Mouse (Mus musculus) monocyte, adult 5-6 weeks (primary cell): ENCODE measurements around the gene Fpgs. TPM values are rescaled to one million over a fixed set of nuclear protein-coding genes. Genes with fewer than 3 reads are reported as not detected.

Experiments
- ATAC-seq: fragments of 153-309, 156-312 bp; replicated peaks from 2 replicates; pipeline ENCODE4 v1.8.0; 2017; ENCODE audit warnings: mild to moderate bottlenecking; ENCODE audit not compliant: low TSS enrichment, insufficient number of reproducible peaks, severe bottlenecking, poor library complexity, low FRiP score
- total RNA-seq: library from RNA; stranded (forward); fragments of 200-1000, 200-491, 200-594 nt; gene quantifications from 3 replicates; pipeline ENCODE4 v1.2.3, GENCODE M21; 2017

Fpgs gene
- total RNA-seq, 1 experiment from 2014 or later: 6.4 TPM

DNA sequence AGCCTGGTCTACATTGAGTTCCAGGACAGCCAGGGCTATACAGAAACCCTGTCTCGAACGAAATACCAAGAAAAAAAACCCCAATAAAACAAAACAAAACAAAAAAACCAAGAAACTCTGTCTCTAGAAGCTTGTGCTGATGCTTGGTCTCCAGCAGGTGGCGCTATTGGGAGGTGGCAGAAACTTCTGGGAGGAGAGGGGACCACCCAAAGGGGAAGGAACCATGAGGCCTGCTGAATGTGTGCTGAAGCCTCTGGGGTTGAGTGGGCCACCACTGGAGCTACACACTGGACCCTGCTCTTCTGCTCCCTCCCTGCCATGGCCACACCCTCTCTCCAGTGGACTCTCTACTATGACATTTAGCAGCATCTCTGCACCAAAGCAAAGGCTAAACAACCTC, 4.7 kb upstream of the Fpgs start:
- no peak for ATAC-seq

DNA sequence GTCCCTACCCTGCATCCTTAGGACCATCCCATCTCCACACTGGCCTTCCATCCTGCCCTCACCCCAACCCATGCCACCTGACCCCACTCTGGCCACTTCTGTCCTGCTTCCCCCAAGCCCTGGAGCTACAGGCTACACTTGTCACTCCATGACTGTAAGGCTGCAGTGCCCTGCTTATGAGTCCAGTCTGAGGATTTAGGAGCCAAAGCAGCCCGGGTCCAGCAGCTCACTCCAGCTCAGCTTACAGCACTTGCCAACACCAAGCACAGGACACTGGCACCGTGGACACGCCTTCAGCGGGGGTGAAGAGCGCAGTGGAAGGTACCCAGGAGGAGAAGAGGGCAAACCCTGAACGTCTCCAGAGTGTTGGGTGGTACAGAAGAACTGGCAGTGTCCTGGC, 3.0 kb upstream of the Fpgs start:
- no peak for ATAC-seq

DNA sequence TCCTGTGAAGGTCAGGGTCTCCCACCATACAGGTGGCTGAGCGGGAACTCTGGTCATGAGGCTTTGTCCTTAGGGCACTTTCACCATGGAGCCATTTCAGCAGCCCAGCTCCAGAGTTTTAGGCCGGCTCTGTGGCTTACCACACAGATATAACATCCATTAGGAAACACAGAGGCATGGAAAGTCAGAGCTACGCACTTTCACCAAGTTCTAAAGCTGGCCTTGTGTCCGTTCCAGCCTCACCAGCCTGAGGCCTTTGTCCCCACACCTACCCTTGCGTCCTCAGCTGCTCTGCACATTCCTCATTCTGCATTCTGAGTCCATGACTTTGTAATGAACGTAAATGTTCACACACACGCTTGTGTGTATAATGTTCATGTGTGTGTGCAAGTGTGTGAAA, 1.1 kb upstream of the Fpgs start:
- no peak for ATAC-seq

DNA sequence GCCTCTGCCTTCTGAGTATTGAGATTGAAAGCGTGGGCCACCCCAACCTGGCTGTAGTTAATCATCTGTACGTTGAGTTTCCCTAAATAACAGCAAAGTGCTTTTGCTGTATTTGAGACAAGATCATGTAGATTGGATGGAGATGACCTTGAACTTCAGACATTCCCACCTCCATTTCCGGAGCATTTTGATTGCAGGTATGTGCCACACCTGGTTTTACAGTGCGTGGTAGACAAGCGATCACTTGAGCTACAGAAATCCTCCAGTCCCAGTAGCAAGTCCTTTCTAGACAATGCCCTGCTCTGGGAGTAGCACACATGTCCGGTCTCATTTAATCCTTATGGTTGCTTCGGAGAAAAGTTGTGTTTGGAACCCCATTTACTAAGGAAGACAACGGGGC, 899 bp downstream of the Fpgs start:
- no peak for ATAC-seq

DNA sequence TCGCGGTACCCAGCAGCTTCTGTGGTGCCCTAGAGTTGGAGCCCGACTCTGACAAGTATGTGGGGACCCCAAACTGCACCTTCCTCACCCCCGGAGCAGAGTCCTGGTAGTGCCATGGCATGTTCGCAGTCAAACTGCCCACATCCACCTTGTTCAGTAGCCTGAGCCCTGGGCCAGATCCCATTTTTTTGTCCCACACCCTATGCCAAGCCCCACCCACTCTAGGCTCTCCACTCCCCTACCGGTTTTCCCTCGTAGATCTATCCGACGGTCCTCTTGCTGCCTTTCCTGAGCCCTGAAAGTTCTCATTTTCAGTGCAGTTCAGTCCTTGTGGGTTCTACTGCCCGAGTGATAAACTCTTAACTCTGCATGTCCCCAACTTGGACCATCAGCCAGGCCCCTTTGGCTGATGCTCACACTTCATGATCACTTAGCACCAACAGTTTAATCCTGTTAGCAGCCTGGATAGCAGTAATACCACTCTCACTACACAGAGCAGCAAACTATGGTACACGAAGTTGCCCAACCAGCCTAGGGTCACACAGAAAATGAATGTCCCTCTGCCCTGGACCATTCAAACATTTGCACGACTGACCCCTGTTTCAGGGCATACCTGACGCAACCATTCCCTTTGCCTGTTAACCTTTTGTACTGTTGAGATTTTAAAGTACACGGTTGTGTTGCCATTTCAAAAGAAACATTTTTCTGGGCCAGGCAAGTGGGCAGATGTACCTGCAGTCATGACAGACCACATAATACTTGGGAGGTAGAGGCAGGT, 2.8 kb downstream of the Fpgs start:
- ATAC-seq: no peak

DNA sequence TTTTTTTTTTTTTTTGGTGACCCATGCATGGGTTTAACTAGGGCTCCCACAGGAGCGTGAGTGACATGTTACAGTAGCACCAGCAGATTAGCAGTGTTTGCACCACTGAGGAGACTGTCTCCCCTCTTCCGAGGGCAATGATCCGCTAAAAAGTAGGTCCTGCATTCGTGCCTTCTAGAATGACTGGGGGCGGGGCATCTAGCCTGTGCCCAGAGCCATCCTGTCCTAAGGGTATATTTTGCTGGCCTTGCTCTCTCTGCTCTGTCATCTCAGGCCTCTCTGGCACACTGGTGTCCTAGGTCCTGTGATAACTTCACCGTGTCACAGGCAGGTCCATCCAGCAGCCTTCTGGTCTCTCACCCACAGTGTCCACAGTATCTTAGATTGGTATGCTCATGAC, 4.3 kb downstream of the Fpgs start:
- ATAC-seq: no peak

DNA sequence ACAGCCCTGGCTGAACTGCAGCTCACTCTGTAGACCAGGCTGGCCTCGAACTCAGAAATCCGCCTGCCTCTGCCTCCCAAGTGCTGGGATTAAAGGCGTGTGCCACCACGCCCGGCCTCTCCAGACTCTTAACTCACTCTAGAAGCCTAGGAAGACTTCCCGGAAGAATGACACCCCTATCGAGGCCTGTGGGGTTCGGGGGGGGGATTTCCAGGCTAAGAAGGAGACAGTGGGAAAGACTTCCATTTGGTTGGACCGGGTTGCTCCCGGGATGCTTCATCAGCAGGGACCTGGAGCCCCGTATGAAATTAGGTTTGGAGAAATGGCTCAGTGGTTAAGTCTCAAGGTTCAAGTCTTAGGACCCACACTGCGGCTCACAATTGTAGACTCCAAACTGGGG, 9.3 kb downstream of the Fpgs start:
- ATAC-seq: no peak

DNA sequence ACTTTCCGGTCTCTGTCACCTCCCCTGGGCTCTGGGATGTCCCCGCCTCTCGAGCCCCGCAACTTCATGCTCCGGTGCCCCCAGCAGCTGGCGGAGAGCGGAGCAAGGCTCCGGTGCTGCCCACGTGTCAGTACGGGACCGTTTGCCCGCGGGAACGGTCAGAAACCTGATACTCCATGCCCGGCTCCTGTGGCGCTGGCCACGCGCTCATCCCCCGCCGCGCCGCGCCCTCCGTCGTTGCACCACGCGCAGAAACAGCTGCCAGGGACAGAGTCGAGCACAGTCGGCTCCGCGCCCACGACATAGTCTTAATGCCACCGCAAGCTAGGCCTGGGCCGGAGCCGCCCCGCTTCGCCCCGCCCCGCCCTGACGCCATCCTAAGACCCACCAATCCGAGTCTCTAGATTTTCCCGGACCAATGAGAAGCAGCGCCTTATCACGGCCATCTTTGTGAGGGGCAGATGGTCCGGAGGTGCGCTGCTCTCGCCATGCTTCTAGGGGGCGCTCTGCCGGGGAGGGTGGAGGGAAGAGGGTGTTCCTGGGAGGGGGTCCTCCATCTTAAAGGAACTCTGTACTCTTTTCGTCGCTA, 10.0 kb downstream of the Fpgs start:
- ATAC-seq: peak; percentile 93

DNA sequence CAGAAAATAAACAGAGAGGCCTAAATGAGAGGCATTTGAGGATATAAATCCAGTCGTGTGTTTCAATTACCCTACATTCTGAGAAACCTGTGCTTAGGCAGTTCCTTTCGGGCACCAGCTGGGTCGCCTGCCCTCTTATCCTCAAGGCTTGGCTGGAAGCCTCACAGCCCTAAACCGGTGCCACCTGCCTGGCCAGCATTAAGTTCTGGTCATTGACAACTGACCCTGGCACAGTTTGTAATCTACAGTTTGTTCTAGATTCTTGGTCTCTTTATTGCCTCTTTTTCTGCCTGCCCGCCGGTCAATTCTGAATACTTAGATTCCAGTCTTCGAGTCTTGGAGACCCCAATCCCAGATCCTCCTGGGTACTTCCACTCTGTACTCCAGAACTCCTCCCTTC, 10.7 kb downstream of the Fpgs start:
- no peak for ATAC-seq

DNA sequence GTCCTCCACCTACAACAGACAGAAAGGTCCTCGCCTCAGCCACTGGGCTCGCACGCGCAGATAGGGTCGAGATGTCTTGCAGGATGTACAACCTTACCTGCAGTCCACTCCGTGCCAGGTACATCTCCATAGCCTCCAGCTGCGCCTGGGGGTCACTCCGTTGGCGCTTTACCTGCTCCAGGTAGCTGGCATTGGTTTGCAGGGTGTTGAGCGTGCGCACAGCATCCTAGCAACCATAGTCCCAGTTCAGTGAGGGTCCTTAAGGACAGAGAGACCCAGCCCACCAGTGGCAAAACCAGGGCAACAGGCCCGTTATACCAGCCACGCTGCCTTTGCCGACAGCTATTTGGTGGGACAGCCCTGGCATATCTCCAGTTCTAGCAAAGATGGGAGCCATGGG, 11.4 kb downstream of the Fpgs start:
- ATAC-seq: no peak

DNA sequence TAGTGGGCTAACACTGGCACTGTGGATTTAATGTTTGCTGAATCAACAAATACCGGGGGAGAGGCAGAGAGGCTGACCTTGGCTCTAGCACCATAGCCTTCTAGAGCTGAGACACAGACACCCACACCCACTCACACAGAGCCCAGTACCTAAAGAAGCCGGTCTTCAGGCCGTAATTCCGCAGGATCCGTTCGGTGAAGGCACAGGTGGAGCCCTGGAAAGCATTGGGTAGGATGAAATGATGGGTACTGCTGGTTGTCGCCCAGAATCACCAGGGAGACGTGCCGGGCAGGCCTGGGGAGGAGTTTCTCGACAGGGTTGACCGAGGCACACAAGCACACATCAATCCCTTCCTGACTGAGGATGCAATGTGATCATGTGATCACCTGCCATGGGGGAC, 12.9 kb downstream of the Fpgs start:
- ATAC-seq: no peak

DNA sequence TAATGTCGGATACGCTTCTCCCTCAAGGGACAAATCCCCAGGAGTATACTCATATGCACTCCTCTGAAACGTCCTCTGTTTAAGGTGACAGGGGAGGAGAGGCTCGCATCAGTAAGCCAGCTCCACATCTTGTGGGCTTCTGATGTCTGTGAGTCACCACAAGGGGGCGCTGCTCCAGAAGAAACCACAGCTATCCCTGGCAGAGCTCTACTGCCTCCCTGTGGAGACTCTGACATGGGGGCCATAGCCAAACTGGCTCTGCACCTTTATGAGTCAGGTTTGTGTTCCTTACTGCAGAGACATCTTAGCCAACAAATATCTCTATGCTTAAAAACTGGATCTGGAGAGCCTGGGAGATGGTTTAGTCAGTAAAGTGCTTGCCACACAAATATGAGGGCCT, 14.5 kb downstream of the Fpgs start:
- peak; percentile 75 for ATAC-seq

DNA sequence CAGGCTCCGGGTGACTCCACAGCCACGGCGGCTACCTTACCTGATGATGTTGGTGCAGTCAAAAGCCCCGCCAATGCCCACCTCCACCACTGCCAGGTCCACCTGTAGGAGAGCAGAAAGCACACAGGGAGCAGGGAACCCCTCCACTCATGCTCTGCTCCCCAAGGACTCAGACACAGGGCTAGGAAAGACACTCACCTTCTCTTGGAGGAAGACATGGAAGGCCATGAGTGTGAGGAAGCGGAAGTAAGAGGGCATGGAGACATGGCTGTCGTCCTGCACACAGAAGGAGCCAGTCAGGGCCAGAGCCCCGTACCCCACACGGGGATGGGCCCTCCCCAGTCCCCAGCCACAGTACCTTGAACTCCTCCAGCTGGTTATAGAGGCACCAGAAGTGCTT, 16.4 kb downstream of the Fpgs start:
- no peak for ATAC-seq

DNA sequence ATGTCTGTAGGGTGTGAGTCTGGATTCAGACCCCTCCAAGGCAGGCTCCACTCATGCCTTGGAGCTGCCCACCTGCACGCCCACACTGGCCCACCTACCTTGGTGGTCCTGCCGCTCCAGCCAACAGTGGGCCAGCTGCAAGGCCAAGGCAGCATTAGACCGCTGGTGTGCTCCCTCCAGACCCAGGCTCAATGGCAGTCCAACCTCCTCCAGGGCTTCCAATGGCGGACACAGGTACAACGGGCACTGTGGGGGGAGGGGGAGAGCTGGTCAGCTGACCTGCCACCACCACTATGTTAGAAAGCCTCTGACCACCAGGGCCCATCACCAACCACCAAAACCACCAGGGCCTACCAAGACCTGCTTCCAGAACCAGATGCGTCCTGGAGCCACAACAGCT, 17.3 kb downstream of the Fpgs start:
- ATAC-seq: no peak

DNA sequence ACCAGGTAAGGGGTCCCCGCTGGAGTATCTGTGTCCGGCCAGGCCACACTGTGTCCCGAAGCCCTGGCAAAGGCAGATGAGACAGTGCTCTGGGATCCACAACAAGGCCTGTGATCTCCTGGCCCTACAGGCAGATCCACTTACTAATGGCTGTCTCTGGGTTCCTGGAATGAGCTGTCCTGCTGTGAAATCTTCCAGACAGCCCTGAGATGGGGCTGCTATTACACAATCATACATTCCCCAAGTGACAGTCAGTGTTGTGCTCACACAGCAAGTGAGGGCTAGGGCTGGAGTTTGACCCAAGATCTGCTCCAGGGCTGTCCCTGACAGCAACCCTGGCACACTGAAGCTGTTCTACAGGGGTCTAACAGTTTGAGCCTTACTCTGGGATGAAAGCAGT, 18.1 kb downstream of the Fpgs start:
- no peak for ATAC-seq

DNA sequence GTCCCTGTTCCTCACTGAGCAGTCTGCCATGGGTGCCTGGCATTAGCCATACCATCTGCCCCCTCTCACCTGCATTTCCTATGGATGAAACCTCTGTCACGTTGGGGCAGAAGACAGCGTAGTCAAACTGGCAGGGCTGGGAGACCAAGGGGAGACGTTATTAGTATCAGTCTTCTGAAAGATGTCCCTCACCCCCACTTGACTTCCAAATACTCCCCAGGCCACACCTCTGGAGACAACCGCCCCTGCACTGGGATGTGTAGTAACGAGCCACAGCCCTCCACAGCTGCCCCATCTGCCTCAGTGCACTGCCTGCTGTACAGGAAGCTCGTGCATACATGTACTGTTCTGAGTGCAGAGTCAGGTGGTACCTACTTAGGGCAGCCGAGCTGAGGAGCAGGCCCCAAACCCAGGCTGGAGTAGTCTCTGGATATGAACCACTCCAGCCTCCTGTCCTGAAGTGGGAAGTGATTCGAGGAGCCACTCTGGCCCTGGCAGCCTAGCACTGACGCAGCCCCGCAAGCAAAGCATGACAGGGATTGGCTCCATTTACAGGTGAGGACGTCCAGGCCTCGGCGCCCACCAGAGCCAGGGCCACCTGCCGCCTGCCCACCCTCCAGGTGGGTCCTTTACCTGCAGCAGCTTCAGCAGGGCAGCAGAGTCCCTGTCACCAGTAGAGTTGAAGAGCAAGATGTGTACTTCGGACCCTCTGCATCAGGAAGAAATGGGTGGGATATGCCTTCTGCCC, 19.1 kb downstream of the Fpgs start:
- no peak for ATAC-seq

DNA sequence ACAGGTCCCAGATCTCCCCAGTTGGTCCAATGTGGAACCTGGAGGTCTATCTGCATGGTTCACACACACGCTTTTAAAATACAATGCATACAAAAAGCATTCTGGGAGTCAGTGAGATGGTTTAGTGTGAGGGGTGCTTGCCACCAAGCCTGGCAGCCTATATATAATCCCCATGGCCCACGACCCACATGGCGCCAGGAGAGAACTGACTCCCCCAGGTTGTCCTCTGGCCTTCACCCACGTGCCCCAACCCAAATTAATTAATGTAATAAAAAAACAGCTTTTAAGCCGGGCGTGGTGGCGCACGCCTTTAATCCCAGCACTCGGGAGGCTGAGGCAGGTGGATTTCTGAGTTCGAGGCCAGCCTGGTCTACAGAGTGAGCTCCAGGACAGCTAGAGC, 20.2 kb downstream of the Fpgs start:
- no peak for ATAC-seq

DNA sequence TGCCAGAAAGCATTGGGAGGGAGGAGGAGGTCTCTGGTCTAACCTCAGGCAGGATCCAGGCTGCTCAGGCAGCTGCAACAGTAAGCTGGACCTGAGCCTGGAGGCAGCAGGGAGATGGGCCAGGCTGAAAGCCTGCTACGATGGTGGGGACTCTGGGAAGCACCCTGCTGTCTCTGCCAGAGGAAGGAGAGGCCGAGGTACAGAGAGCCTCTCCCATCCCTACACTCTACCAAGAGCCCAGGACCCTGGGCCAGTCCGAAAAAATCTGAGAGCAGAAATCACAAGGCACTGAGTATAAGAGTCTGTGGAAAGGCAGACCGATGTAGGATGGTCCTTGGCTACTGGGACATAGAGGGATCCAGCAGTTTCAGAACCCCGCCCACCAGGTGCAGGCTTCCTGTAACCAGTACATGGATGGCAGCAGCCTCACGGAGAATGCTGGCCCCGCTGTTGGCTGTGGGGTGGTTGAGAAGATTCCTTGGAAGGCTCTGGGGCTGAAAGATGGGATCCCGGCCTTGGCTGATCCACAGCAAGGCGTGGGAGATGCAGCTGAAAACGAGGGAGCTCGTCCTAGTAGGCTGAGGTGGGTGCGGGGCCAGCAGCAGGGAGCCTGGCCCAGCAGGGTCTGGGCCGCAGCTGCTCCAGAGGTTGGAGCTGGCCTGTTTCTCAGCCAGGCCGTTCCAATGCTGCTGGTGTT, 21.1 kb downstream of the Fpgs start:
- no peak for ATAC-seq

DNA sequence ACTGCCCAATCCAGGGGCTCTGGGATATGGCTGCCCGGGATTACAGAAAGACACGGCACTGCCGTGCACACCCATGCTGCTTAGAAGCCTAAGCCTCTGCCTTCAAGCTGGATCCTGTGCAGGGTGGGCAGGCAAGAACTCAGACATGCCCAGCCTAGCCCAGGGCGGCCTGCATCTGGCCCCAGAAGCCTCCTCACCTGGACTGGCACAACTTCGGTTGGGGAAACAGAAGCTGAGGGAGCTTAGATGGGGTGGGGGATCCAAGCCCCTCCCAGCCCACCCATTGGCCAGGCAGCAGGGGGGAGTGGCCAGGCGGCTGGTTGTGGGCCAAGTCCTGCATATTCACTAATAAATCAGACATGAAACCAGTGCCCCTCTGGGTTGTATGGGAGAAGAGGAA, 22.2 kb downstream of the Fpgs start:
- no peak for ATAC-seq
